ENCODE assay signal across 8 mouse cellular contexts in genomic region chr3:88834951-88835491, GRCm38 (mm10). TPM values are rescaled to one million over a fixed set of nuclear protein-coding genes. Genes with fewer than 3 reads are reported as not detected.
A peak's percentile ranks its signal among the peaks of the same experiment; 100 is the strongest.
DNase-seq lines count a peak whose midpoint lies in the region; ATAC-seq and TF ChIP-seq lines count a peak whose summit lies in the region.
"Not testable (repeated sequence)": the region's sequence is repeated elsewhere in the genome, so short reads cannot be mapped to it uniquely, and the experiment has no call there.

TSS of gene Gon4l (plus strand) at chr3:88835231.

- peak within 1 kb of the TSS; percentile 48; the same call in 1 of the 2 replicates for H3K9ac ChIP-seq in liver, embryonic 16.5 days (ENCODE audit: low read depth, low read length)
- H3K9ac ChIP-seq in neural tube, embryonic 11.5 days (ENCODE audit: low read length), result not testable (repeated sequence)

- H3K36me3 ChIP-seq in liver, embryonic 16.5 days (ENCODE audit: control insufficient read depth, insufficient read depth); neural tube, embryonic 11.5 days (ENCODE audit: control insufficient read depth, insufficient read depth, low read length); thymus, adult 2 months (ENCODE audit: control insufficient read depth, insufficient read depth, low read length): not testable (repeated sequence)

- H3K4me3 ChIP-seq in liver, embryonic 16.5 days (ENCODE audit: low read depth, low read length), result peak within 1 kb of the TSS; percentile 53
- peak within 1 kb of the TSS; percentile 29 for H3K4me3 ChIP-seq in neural tube, embryonic 11.5 days (ENCODE audit: low read depth, low read length)
- peak within 1 kb of the TSS; percentile 63 for H3K4me3 ChIP-seq in thymus, adult 2 months (ENCODE audit: control insufficient read depth, insufficient read depth, low read length)

- not testable (repeated sequence) for H3K27ac ChIP-seq in liver, embryonic 16.5 days (ENCODE audit: low read length); neural tube, embryonic 11.5 days (ENCODE audit: low read depth, low read length)
- peak within 1 kb of the TSS; percentile 45; the same call in 1 of the 2 replicates for H3K27ac ChIP-seq in thymus, adult 2 months (ENCODE audit: control insufficient read depth, insufficient read depth, low read length)

- TF ChIP-seq POLR2A in thymus, adult 2 months (IDR thresholded peaks at IDR 0.05; ENCODE audit: control insufficient read depth, extremely low read depth, insufficient read depth, low read length, poor library complexity), result not testable (repeated sequence)

- H3K4me1 ChIP-seq in liver, embryonic 16.5 days (ENCODE audit: control insufficient read depth, low read depth, low read length); neural tube, embryonic 11.5 days (ENCODE audit: control insufficient read depth, insufficient read depth, low read length); thymus, adult 2 months (replicated peaks; ENCODE audit: control insufficient read depth, insufficient read depth, low read length): not testable (repeated sequence)

- TF ChIP-seq CTCF in thymus, adult 2 months (IDR thresholded peaks at IDR 0.05; ENCODE audit: borderline replicate concordance, control insufficient read depth, extremely low read depth, insufficient read depth, low read length, poor library complexity), result not testable (repeated sequence)

- H3K4me2 ChIP-seq in liver, embryonic 16.5 days (ENCODE audit: low read depth, low read length), result peak within 1 kb of the TSS; percentile 54
- H3K4me2 ChIP-seq in neural tube, embryonic 11.5 days (ENCODE audit: low read depth), result peak within 1 kb of the TSS; percentile 29

- 4% methylated on average over 23 of the region's 39 CpGs for WGBS in liver, embryonic 16.5 days (ENCODE audit: insufficient replicate concordance)
- 3% methylated on average over 23 of the region's 39 CpGs for WGBS in neural tube, embryonic 11.5 days
- WGBS in thymus, adult 2 months, result 5% methylated on average over 31 of the region's 39 CpGs

- H3K27me3 ChIP-seq in liver, embryonic 16.5 days (ENCODE audit: control insufficient read depth, insufficient read depth, low read depth, low read length); neural tube, embryonic 11.5 days (ENCODE audit: control insufficient read depth, insufficient read depth, low read length); thymus, adult 2 months (ENCODE audit: control insufficient read depth, insufficient read depth, low read length): not testable (repeated sequence)

- H3K9me3 ChIP-seq in liver, embryonic 16.5 days (replicated peaks; ENCODE audit: control insufficient read depth, low read length); neural tube, embryonic 11.5 days (ENCODE audit: control insufficient read depth, low read length): not testable (repeated sequence)

- ATAC-seq in liver, embryonic 16.5 days (ENCODE audit: low read depth), result peak; percentile 86
- peak; percentile 22; the same call in 1 of the 2 replicates for ATAC-seq in neural tube, embryonic 11.5 days (ENCODE audit: insufficient read depth, low FRiP score, low TSS enrichment)

- DNase-seq in Muller cell, postnatal 12 days (ENCODE audit: inconsistent ontology term), result peak; percentile 25
- peak; percentile 53 for DNase-seq in cerebellum, adult 9-10 months
- DNase-seq in forelimb bud, embryonic 11.5 days (ENCODE audit: low read depth, low spot score), result peak; percentile 10
- peak; percentile 33 for DNase-seq in heart, postnatal 4 days
- DNase-seq in layer of hippocampus, adult 11-12 months (ENCODE audit: low spot score), result peak; percentile 37
- peak; percentile 52 for DNase-seq in neural tube, embryonic 11.5 days (ENCODE audit: low spot score)
- DNase-seq in thymus, adult 2 months, result peak; percentile 37

RNA-seq across cellular contexts. Expression of gene Gon4l, which starts in this region (rescaled TPM):
- 10 to 100 TPM; 28.0 to 31.7 TPM for total RNA-seq in heart, postnatal 4 days (2021)
- polyA plus RNA-seq in liver, embryonic 16.5 days (2015; fragmentation: Nextera tagmentation; extraction: Ambion mirVana), result 2.8 and 3.3 TPM in 2 replicates
- polyA plus RNA-seq in neural tube, embryonic 11.5 days (2014; fragmentation: Nextera tagmentation; extraction: Ambion mirVana), result 18.3 and 18.7 TPM in 2 replicates
- 25.1 and 26.5 TPM in 2 replicates for polyA plus RNA-seq in thymus, adult 2 months (2012; rRNA removed)
